Mouse (Mus musculus) hindbrain, embryonic 11.5 days (tissue): Measurements from ENCODE around the gene Pbx2. TPM values are rescaled to one million over a fixed set of nuclear protein-coding genes. Genes with fewer than 3 reads are reported as not detected.

Experiments
- ATAC-seq: fragments of 200-750 bp; cut with Nextera tagmentation; 2 replicates; pipeline ENCODE4 v1.8.0; 2017; ENCODE audit warnings: mild to moderate bottlenecking, moderate TSS enrichment, moderate library complexity; ENCODE audit not compliant: low FRiP score
- DNase-seq: peaks from one replicate; pipeline ENCODE4 v3.0.0-alpha.2; 2015; ENCODE audit warnings: low spot score
- H3K27ac ChIP-seq: fragments of 300-500 bp; sonication (generic); 2 replicates; pipeline ENCODE4 v1.5.1; 2014; ENCODE audit warnings: mild to moderate bottlenecking, low read depth, low read length
- H3K27me3 ChIP-seq: fragments of 300-500 bp; sonication (generic); 2 replicates; pipeline ENCODE4 v1.6.1; 2014; ENCODE audit warnings: mild to moderate bottlenecking, low read length, moderate library complexity, mixed read lengths; ENCODE audit not compliant: control insufficient read depth, insufficient read depth
- H3K36me3 ChIP-seq: fragments of 300-500 bp; sonication (generic); 2 replicates; pipeline ENCODE4 v1.6.1; 2014; ENCODE audit warnings: mild to moderate bottlenecking, low read length, moderate library complexity, mixed read lengths; ENCODE audit not compliant: control insufficient read depth, insufficient read depth
- H3K4me1 ChIP-seq: fragments of 300-500 bp; sonication (generic); replicated peaks from 2 replicates; pipeline ENCODE4 v1.6.1; 2014; ENCODE audit warnings: low read length, mixed read lengths; ENCODE audit not compliant: control insufficient read depth, insufficient read depth
- H3K4me2 ChIP-seq: fragments of 300-500 bp; sonication (generic); replicated peaks from 2 replicates; pipeline ENCODE4 v1.6.1; 2014; ENCODE audit warnings: mild to moderate bottlenecking, low read depth, low read length
- H3K4me3 ChIP-seq: fragments of 300-500 bp; sonication (generic); 2 replicates; pipeline ENCODE4 v1.5.1; 2014; ENCODE audit warnings: low read depth, low read length
- H3K9ac ChIP-seq: fragments of 300-500 bp; sonication (generic); 2 replicates; pipeline ENCODE4 v1.6.1; 2014; ENCODE audit warnings: low read depth, low read length
- H3K9me3 ChIP-seq: fragments of 300-500 bp; sonication (generic); 2 replicates; pipeline ENCODE4 v1.6.1; 2016; ENCODE audit warnings: low read length; ENCODE audit not compliant: control insufficient read depth
- WGBS: fragments of 180-500 bp; shearing (Covaris S2); extraction: QIAGEN DNeasy Blood & Tissue Kit; methylation state at CpG from one replicate; pipeline ENCODE4 v1.1.7; 2014; 5-methylcytosine and 5-hydroxymethylcytosine counted together
- polyA plus RNA-seq: library from polyadenylated mRNA; unstranded; fragments of >200 nt; fragmentation: Nextera tagmentation; extraction: Ambion mirVana; gene quantifications from 2 replicates; pipeline ENCODE4 v1.2.1, GENCODE M21; 2014

The Pbx2 gene
- polyA plus RNA-seq, 1 experiment from 2014 or later: 17.3 TPM

DNA sequence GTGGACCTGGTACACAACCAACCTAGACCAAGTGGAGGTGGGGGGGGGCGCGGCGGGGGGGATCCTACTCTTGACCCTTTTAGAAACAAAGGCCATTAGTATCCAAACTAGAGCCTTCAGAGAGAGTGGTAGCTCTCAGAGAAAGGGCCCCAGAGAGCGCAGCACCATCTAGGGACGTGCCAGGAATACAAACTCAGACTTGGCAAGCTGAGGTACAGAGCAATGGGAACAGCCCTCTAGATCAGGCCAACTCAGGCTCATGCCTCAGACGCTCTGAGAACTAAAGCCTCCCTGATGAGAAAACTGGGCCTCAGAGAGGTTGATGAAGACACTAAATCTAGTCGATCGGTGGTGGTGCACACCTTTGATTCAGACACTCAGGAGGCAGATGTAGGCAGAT lies 5.9 kb upstream of the Pbx2 start:
- Histone ChIP-seq H3K4me2 (no peak overlapping the region), H3K27ac (no peak overlapping the region), H3K4me3 (no peak overlapping the region), H3K27me3 (no peaks in the 10 kb centered on the region), H3K36me3 (no peaks in the 10 kb centered on the region), H3K9ac (no peak overlapping the region), H3K4me1 (peaks cover 16% of the 10 kb centered on the region), H3K9me3 (no peaks in the 10 kb centered on the region)
- ATAC-seq (no peak), DNase-seq (no peak)
- WGBS: 83% methylated on average over 8 of the region's 8 CpGs

DNA sequence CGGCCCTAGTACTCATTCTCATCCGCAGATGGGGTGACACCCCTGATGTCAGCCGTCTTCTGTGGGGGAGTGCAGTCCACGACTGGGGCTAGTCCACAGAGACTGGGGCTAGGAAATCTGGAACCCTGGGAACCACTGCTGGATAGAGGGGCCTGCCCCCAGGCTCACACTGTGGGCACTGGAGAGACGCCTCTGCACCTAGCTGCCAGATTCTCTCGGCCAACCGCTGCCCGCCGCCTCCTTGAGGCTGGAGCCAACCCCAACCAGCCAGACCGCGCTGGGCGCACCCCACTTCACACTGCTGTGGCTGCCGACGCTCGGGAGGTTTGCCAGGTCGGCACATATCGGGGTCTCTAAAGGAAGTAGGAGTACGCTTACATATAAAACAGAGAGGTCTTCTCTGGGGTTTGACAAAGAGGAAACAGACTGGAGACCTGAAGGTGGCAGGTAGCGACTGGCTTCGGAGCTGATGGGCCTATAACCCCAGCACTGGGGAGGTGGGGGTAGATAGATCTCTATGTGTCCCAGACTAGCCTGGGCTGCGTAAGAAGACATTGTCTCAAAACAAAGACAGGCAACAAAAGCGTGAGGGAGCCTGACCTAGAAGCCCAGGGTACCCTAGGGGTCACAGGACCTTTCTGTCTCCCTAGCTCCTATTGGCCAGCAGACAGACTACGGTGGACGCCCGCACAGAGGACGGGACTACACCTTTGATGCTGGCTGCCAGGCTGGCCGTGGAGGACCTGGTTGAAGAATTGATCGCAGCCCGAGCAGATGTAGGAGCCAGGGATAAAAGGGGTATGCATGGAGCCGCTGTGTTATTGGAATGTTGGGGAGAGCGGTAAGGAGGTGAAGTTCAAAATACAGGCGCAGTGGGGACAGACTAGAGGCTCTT lies 4.9 kb upstream of the Pbx2 start:
- H3K27ac ChIP-seq: peak overlapping the region; percentile 99
- no peaks in the 10 kb centered on the region for H3K9me3 ChIP-seq
- H3K4me3 ChIP-seq: peak overlapping the region; percentile 67
- no peaks in the 10 kb centered on the region for H3K36me3 ChIP-seq
- DNase-seq: no peak
- ATAC-seq: peak; percentile 39
- peak overlapping the region; percentile 94 for H3K9ac ChIP-seq
- H3K4me1 ChIP-seq: peaks cover 24% of the 10 kb centered on the region
- peak overlapping the region; percentile 89 for H3K4me2 ChIP-seq
- H3K27me3 ChIP-seq: no peaks in the 10 kb centered on the region
- WGBS: 16% methylated on average over 32 of the region's 32 CpGs

DNA sequence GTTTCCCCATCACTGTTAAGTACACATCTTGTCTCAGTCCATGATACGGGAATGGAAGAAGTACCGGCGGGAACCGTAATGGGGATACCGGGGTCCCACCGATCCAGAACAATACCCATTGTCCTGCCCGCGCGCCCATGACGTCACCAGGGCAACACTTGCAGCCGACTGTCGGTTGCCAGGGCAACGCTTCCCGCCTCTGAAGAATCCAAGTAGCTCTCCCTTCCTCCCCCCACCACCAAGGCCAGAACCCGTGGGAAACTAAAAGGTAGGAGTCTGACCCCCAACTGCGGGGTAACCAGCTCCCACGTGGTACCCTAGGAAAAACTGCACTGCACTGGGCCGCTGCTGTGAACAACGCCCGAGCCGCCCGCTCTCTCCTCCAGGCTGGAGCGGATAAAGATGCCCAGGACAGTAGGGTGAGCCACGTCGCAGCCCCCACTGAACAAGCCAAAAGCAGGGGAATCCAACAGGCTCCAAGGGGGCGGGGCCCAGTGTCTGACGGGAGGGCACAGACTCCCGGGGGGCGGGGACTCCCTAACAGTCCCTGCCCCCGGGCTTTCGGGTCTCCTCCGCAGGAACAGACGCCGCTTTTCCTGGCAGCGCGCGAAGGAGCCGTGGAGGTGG lies 4.2 kb upstream of the Pbx2 start:
- H3K4me1 ChIP-seq: peaks cover 27% of the 10 kb centered on the region
- DNase-seq: peak; percentile 95

DNA sequence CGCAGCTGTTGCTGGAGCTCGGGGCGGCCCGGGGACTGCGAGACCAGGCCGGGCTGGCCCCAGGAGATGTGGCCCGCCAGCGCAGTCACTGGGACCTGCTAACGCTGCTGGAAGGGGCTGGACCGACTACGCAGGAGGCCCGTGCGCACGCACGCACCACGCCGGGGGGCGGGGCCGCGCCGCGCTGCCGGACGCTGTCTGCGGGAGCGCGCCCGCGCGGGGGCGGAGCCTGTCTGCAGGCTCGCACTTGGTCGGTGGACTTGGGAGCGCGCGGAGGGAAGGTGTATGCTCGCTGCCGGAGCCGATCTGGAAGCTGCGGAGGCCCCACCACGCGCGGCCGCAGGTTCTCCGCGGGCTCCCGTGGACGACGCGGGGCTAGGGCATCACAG lies 3.6 kb upstream of the Pbx2 start:
- H3K4me1 ChIP-seq: peaks cover 27% of the 10 kb centered on the region
- WGBS: under 1% methylated on average over 43 of the region's 50 CpGs
- H3K4me3 ChIP-seq: peak overlapping the region; percentile 67

More for the DNA sequence above, 4.2 kb upstream of the Pbx2 start:
- peak; percentile 77 for ATAC-seq
- WGBS: under 1% methylated on average over 38 of the region's 38 CpGs
- no peaks in the 10 kb centered on the region for H3K27me3 ChIP-seq
- peak overlapping the region; percentile 94 for H3K9ac ChIP-seq
- peak overlapping the region; percentile 89 for H3K4me2 ChIP-seq
- peak overlapping the region; percentile 67 for H3K4me3 ChIP-seq
- no peaks in the 10 kb centered on the region for H3K9me3 ChIP-seq
- H3K36me3 ChIP-seq: no peaks in the 10 kb centered on the region
- H3K27ac ChIP-seq: peak overlapping the region; percentile 99

DNA sequence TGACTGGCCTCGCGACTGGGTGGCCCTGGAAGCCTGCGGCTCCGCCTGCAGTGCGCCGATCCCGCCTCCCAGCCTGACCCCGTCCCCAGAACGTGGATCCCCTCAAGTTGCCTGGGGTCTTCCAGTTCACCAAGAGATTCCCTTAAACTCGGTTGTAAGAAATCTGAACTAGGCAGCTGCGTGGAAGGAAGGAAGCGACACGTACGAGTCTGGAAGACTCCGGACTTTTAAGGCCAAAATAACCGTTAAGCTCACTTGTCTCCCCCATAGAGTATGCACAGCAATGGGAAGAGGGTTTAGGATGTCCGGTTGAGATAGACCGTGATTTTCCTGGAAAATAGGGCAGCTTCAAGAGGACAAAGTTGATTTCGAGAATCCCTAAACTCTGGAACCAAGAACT lies 3.3 kb upstream of the Pbx2 start:
- Histone ChIP-seq H3K9me3 (no peaks in the 10 kb centered on the region), H3K9ac (peak overlapping the region; percentile 94), H3K4me2 (peak overlapping the region; percentile 89), H3K4me1 (peaks cover 27% of the 10 kb centered on the region), H3K4me3 (peak overlapping the region; percentile 67), H3K27ac (peak overlapping the region; percentile 99), H3K36me3 (no peaks in the 10 kb centered on the region), H3K27me3 (no peaks in the 10 kb centered on the region)
- WGBS: 3% methylated on average over 19 of the region's 19 CpGs
- DNase-seq (no peak), ATAC-seq (no peak)

More for the DNA sequence above, 3.6 kb upstream of the Pbx2 start:
- H3K4me2 ChIP-seq: peak overlapping the region; percentile 89
- peak overlapping the region; percentile 94 for H3K9ac ChIP-seq
- H3K9me3 ChIP-seq: no peaks in the 10 kb centered on the region
- ATAC-seq (peak; percentile 81), DNase-seq (peak; percentile 98)
- no peaks in the 10 kb centered on the region for H3K27me3 ChIP-seq
- H3K27ac ChIP-seq: peak overlapping the region; percentile 99
- H3K36me3 ChIP-seq: no peaks in the 10 kb centered on the region

DNA sequence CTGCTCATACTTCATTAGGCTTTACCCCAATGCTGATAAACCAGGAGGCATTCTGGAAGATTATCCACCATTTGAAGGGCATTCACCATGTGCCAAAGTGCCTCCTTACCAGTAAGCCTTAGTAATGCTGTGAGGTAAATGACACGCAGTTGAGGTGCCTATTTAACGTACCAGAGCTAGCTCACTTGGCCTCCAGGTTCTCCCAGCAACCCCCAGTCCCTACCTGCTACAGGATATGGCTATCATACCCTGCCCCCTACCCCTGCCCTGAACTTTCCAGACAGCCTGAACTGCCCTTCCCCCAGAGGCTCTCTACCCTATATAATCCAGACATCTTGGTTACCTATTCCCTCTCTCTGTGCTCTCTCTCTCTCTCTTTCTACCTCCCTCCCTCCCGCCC lies 2.3 kb upstream of the Pbx2 start:
- 64% methylated on average over 3 of the region's 3 CpGs for WGBS
- no peak for ATAC-seq
- Histone ChIP-seq H3K9ac (no peak overlapping the region), H3K4me2 (no peak overlapping the region), H3K4me1 (peaks cover 27% of the 10 kb centered on the region), H3K27ac (no peak overlapping the region), H3K36me3 (no peaks in the 10 kb centered on the region), H3K9me3 (no peaks in the 10 kb centered on the region), H3K27me3 (no peaks in the 10 kb centered on the region), H3K4me3 (no peak overlapping the region)
- no peak for DNase-seq

DNA sequence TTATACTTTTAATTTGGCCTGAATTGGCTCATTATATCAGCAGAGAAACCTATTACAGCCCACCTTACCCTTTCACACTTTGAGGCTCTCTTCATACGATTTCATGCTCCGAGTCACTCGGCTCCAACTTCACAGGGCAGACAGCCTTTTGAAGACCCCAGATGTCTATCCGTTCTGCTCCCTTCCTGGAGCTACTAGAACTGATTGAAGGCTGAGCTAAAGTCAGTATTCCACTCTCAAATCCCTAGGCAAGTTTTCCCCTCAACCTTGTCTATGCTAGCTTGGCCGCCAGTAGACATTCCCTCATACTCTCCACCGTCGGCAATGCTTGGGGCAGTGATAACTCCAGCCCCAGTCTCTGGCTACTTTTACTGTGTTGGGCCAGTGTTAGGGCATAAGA lies 1.9 kb upstream of the Pbx2 start:
- Histone ChIP-seq H3K4me2 (no peak overlapping the region), H3K4me1 (peaks cover 29% of the 10 kb centered on the region), H3K36me3 (no peaks in the 10 kb centered on the region), H3K9me3 (no peaks in the 10 kb centered on the region), H3K27ac (no peak overlapping the region), H3K9ac (no peak overlapping the region), H3K4me3 (no peak overlapping the region), H3K27me3 (no peaks in the 10 kb centered on the region)
- WGBS: 51% methylated on average over 7 of the region's 7 CpGs
- DNase-seq: no peak
- no peak for ATAC-seq

DNA sequence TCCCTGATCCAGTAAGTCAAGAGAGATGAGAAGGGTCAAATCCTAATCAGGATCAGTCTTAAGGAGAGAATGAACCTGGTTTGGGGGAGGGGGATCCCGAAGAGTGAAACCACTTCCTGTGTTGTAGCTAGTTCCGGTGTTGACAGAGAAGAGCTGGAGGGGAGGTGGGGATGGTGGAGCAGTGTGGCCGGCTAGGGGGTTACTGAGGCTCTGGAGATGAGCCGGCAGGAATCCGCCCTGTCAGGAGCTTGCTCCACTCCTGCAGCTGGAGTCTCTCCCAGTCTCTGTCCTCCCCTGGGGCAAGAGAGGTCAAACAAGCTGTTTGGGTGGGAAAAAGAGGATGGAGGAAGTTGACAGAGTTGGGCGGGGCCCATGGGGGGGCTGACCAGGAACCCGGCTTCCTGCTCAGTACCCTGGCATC lies 1.4 kb upstream of the Pbx2 start, which contains the start of gene Gpsm3:
Gpsm3 (plus strand) TSS at position 126 of the 421 bp plus-strand sequence.
- Histone ChIP-seq H3K9me3 (no peaks in the 10 kb centered on the region), H3K27ac (peak within 1 kb of the TSS; percentile 100), H3K36me3 (no peaks in the 10 kb centered on the region), H3K4me2 (peak within 1 kb of the TSS; percentile 98), H3K9ac (peak within 1 kb of the TSS; percentile 99; the same call in 1 of the 2 replicates), H3K4me3 (peak within 1 kb of the TSS; percentile 2; the same call in 1 of the 2 replicates), H3K4me1 (peaks cover 31% of the 10 kb centered on the region), H3K27me3 (no peaks in the 10 kb centered on the region)
- 19% methylated on average over 7 of the region's 7 CpGs for WGBS
- no peak for DNase-seq
- no peak for ATAC-seq
